Mouse (Mus musculus): ENCODE data around the gene Nmrk2.

Gene Nmrk2

GRCm38 (mm10) chr10:81216260-81216659 is 14.4 kb upstream of the Nmrk2 start:
- no peak for DNase-seq

- no peak for DNase-seq
Observed at GRCm38 (mm10) chr10:81210154-81210553, 8.3 kb upstream of the Nmrk2 start.

- DNase-seq = no peak
Observed at GRCm38 (mm10) chr10:81204137-81204536, 2.3 kb upstream of the Nmrk2 start.

GRCm38 (mm10) chr10:81202978-81203720 is 1.3 kb upstream of the Nmrk2 start:
- no peak for DNase-seq

- DNase-seq = no peak
Observed at GRCm38 (mm10) chr10:81200605-81201287, 1.1 kb downstream of the Nmrk2 start.

- DNase-seq = no peak
Observed at GRCm38 (mm10) chr10:81200141-81200540, 1.7 kb downstream of the Nmrk2 start.

- DNase-seq = no peak
Observed at GRCm38 (mm10) chr10:81198990-81199389, 2.9 kb downstream of the Nmrk2 start.

- DNase-seq = no peak
Observed at GRCm38 (mm10) chr10:81198230-81198629, 3.6 kb downstream of the Nmrk2 start.

- DNase-seq = no peak
Observed at GRCm38 (mm10) chr10:81197305-81197704, 4.5 kb downstream of the Nmrk2 start.

- DNase-seq = no peak
Observed at GRCm38 (mm10) chr10:81196470-81197065, 5.3 kb downstream of the Nmrk2 start.

GRCm38 (mm10) chr10:81195300-81195699 is 6.6 kb downstream of the Nmrk2 start:
- DNase-seq = no peak

- DNase-seq = no peak
Observed at GRCm38 (mm10) chr10:81193991-81194774, 7.7 kb downstream of the Nmrk2 start.

- DNase-seq = no peak
Observed at GRCm38 (mm10) chr10:81192968-81193501, 8.8 kb downstream of the Nmrk2 start.

GRCm38 (mm10) chr10:81192270-81192967 is 9.4 kb downstream of the Nmrk2 start:
- DNase-seq = peak; percentile 93

GRCm38 (mm10) chr10:81191342-81191982 is 10.4 kb downstream of the Nmrk2 start:
- DNase-seq = no peak

- DNase-seq = no peak
Observed at GRCm38 (mm10) chr10:81190912-81191321, 10.9 kb downstream of the Nmrk2 start.

- no peak for DNase-seq
Observed at GRCm38 (mm10) chr10:81190236-81190911, 11.5 kb downstream of the Nmrk2 start.

- no peak for DNase-seq
Observed at GRCm38 (mm10) chr10:81189821-81190220, 12.0 kb downstream of the Nmrk2 start.

- no peak for DNase-seq
Observed at GRCm38 (mm10) chr10:81187161-81187560, 14.7 kb downstream of the Nmrk2 start.

- DNase-seq = no peak
Observed at GRCm38 (mm10) chr10:81184765-81185164, 17.1 kb downstream of the Nmrk2 start.

- DNase-seq = no peak
Observed at GRCm38 (mm10) chr10:81183805-81184204, 18.0 kb downstream of the Nmrk2 start, which contains the start of gene 4930442H23Rik. Gene 4930442H23Rik (minus strand): TSS chr10:81183849.
